Mouse (Mus musculus) neural tube, embryonic 15.5 days (tissue): Measurements from ENCODE around the gene Olfr1264. TPM values are rescaled to one million over a fixed set of nuclear protein-coding genes. Genes with fewer than 3 reads are reported as not detected.

Source experiments
- ATAC-seq: fragments of 200-750 bp; cut with Nextera tagmentation; 2 replicates; pipeline ENCODE4 v1.8.0; 2017; ENCODE audit warnings: mild to moderate bottlenecking, moderate TSS enrichment, moderate library complexity; ENCODE audit not compliant: low FRiP score
- H3K27ac ChIP-seq: fragments of 300-500 bp; sonication (generic); replicated peaks from 2 replicates; pipeline ENCODE4 v1.5.1; 2015; ENCODE audit warnings: mild to moderate bottlenecking, inconsistent platforms
- H3K27me3 ChIP-seq: fragments of 300-500 bp; sonication (generic); replicated peaks from 2 replicates; pipeline ENCODE4 v1.6.1; 2015; ENCODE audit warnings: inconsistent platforms
- H3K36me3 ChIP-seq: fragments of 300-500 bp; sonication (generic); 2 replicates; pipeline ENCODE4 v1.6.1; 2015; ENCODE audit warnings: inconsistent platforms
- H3K4me1 ChIP-seq: fragments of 300-500 bp; sonication (generic); 2 replicates; pipeline ENCODE4 v1.6.1; 2015; ENCODE audit warnings: inconsistent platforms
- H3K4me2 ChIP-seq: fragments of 300-500 bp; sonication (generic); 2 replicates; pipeline ENCODE4 v1.6.1; 2015; ENCODE audit warnings: inconsistent platforms, mild to moderate bottlenecking, moderate library complexity
- H3K4me3 ChIP-seq: fragments of 300-500 bp; sonication (generic); replicated peaks from 2 replicates; pipeline ENCODE4 v1.5.1; 2015; ENCODE audit warnings: mild to moderate bottlenecking, inconsistent platforms
- H3K9ac ChIP-seq: fragments of 300-500 bp; sonication (generic); replicated peaks from 2 replicates; pipeline ENCODE4 v1.6.1; 2015; ENCODE audit warnings: mild to moderate bottlenecking, inconsistent platforms
- H3K9me3 ChIP-seq: fragments of 300-500 bp; sonication (generic); replicated peaks from 2 replicates; pipeline ENCODE4 v1.6.1; 2016; ENCODE audit warnings: inconsistent platforms
- WGBS: fragments of 180-500 bp; shearing (Covaris S2); methylation state at CpG from one replicate; pipeline ENCODE4 v1.1.7; 2015; ENCODE audit warnings: mixed read lengths; 5-methylcytosine and 5-hydroxymethylcytosine counted together
- polyA plus RNA-seq: library from polyadenylated mRNA; unstranded; fragments of >200 nt; fragmentation: Nextera tagmentation; extraction: Ambion mirVana; gene quantifications from 2 replicates; pipeline ENCODE4 v1.2.1, GENCODE M21; 2015

The Olfr1264 gene
- not detected in 2 replicates for polyA plus RNA-seq

DNA sequence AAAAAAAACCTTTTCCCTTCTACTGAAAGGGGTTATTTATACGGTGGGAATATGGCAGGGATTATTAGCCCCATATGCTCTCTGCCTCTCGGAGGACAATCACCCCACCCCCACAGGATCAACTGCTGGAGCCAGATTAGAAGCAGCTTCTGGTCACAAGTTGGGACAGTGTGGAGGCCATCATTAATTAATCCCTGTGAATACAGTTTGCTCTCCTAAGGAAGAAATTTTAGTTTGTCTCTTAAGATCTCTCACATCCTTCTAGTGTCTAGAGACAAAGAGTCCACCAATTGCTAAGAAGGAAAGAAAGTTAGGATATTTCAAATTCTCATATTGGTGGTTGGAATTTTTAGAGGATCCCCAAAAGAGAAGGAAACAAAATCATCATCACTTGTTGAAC, at the start of gene Olfr1264:
Olfr1264 (minus strand) TSS at position 101 of the 400 bp plus-strand sequence.
- 84% methylated on average over 2 of the region's 2 CpGs for WGBS
- H3K4me2 ChIP-seq = no peak within 1 kb of the TSS
- H3K4me3 ChIP-seq = no peak within 1 kb of the TSS
- H3K36me3 ChIP-seq = no peaks in the 10 kb centered on the region
- no peak for ATAC-seq
- H3K9me3 ChIP-seq = no peaks in the 10 kb centered on the region
- no peaks in the 10 kb centered on the region for H3K27me3 ChIP-seq
- H3K27ac ChIP-seq = no peak within 1 kb of the TSS
- H3K9ac ChIP-seq = no peak within 1 kb of the TSS
- H3K4me1 ChIP-seq = no peaks in the 10 kb centered on the region

DNA sequence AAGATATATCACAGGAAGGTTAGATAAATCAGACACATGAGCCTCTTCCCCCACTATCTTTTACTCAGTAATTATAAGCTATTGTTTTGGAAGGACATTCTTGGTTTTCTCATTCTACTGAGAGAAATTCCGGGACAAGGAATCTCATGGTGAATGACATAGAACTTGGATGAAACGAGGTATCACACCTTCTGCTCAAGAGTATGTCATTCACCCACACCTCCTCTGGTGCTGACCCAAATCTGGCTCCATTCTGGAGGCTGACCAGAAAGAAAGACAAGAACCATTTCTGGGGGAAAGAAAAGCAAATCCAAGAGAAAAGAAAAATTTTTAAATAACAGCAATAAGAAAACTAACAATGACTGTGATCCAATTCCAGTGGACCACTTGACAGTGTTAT, 44.7 kb upstream of the Olfr1264 start:
- H3K9me3 ChIP-seq = no peaks in the 10 kb centered on the region
- H3K27me3 ChIP-seq = no peaks in the 10 kb centered on the region
- no peak overlapping the region for H3K27ac ChIP-seq
- no peak for ATAC-seq
- H3K9ac ChIP-seq = no peak overlapping the region
- no peaks in the 10 kb centered on the region for H3K4me1 ChIP-seq
- 78% methylated on average over 2 of the region's 2 CpGs for WGBS
- H3K4me3 ChIP-seq = no peak overlapping the region
- no peak overlapping the region for H3K4me2 ChIP-seq
- no peaks in the 10 kb centered on the region for H3K36me3 ChIP-seq

DNA sequence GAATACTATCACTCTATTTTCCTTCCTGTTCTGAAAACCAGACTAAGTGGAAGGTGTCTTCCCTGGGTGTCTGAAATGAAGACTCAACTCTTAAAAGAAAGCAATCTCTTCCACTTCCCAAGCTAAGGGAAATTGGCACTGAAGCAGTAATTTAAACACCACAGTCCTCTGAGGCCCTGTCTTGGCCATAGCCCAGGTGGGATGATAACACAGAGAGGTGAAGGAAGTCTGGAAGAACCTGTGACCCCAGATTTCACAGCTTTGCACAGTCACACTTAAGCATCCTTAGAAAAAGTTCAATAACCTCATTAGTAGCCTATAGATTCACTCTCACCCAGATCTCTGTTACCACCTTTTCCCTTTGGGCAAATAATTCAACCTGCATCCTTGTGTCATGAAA, 38.1 kb upstream of the Olfr1264 start, which contains the start of gene Olfr140:
Olfr140 (minus strand) TSS at position 101 of the 400 bp plus-strand sequence.
- no peaks in the 10 kb centered on the region for H3K27me3 ChIP-seq
- no peaks in the 10 kb centered on the region for H3K4me1 ChIP-seq
- H3K4me3 ChIP-seq = no peak within 1 kb of the TSS
- no peak for ATAC-seq
- no peak within 1 kb of the TSS for H3K4me2 ChIP-seq
- H3K9me3 ChIP-seq = no peaks in the 10 kb centered on the region
- H3K36me3 ChIP-seq = no peaks in the 10 kb centered on the region
- H3K27ac ChIP-seq = no peak within 1 kb of the TSS
- no peak within 1 kb of the TSS for H3K9ac ChIP-seq

DNA sequence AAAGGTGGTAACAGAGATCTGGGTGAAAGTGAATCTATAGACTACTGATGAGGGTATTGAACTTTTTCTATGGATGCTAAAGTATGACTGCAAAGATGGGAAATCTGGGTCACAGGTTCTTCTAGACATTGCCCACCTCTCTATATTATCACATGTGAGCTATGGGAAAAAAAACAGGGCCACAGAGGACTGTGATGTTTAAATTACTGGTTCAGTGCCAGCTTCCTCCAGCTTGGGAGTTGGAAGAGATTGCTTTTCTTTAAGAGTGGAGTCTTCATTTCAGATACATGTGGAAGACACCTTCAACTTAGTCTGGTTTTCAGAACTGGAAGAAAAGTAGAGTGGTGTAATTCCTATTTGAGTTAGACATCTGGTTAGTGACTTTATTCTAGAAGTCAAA, 9.7 kb upstream of the Olfr1264 start, which contains the start of gene Olfr1265:
Olfr1265 (plus strand) TSS at position 301 of the 400 bp plus-strand sequence.
- H3K4me1 ChIP-seq = no peaks in the 10 kb centered on the region
- H3K4me2 ChIP-seq = no peak within 1 kb of the TSS
- no peak for ATAC-seq
- no peak within 1 kb of the TSS for H3K9ac ChIP-seq
- no peaks in the 10 kb centered on the region for H3K36me3 ChIP-seq
- H3K9me3 ChIP-seq = no peaks in the 10 kb centered on the region
- no peak within 1 kb of the TSS for H3K4me3 ChIP-seq
- H3K27ac ChIP-seq = no peak within 1 kb of the TSS
- no peaks in the 10 kb centered on the region for H3K27me3 ChIP-seq

DNA sequence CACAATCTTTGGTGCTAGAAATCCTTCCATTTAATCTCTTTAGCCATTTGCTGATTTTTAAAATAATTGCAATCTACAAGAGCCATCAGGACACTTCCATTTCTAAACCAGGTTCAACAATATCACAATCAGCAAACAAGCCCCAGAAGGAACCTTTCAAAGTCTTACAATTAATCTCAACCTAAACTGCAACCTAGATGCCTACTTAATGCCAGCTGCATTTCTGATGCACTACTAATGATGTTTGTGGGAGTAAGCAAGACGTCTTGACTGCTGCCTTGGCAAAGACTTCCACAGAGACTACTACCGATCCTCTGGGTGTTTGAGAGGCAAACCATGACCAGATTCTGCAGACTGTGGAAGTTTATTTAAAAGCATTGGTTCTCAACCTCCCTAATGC, 13.5 kb downstream of the Olfr1264 start, which contains the start of gene Olfr1263:
Olfr1263 (plus strand) TSS at position 301 of the 400 bp plus-strand sequence.
- H3K9ac ChIP-seq = no peak within 1 kb of the TSS
- no peak within 1 kb of the TSS for H3K4me2 ChIP-seq
- no peak within 1 kb of the TSS for H3K4me3 ChIP-seq
- no peaks in the 10 kb centered on the region for H3K27me3 ChIP-seq
- ATAC-seq = no peak
- 78% methylated on average over 2 of the region's 2 CpGs for WGBS
- no peaks in the 10 kb centered on the region for H3K4me1 ChIP-seq
- no peak within 1 kb of the TSS for H3K27ac ChIP-seq
- H3K36me3 ChIP-seq = no peaks in the 10 kb centered on the region
- no peaks in the 10 kb centered on the region for H3K9me3 ChIP-seq

DNA sequence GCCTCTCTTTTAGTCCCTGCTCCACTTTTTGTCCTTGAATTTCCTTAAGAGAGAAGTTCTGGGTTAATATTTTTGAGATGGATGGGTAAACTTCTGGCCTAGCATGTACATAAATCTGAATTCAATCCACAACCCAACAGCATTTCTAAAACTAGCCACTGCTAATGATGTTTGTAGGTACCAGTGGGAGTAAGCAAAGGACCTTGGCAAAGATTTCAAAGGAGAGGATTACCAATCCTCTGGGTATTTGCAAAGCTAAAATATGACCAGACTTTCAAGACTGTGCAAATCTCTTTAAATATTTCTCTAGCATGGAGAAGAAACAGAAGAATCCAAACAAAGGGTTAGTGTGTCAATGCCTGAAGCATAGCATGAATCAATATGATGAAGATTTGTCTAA, 25.5 kb downstream of the Olfr1264 start, which contains the start of gene Olfr1262:
Olfr1262 (plus strand) TSS at position 301 of the 400 bp plus-strand sequence.
- no peaks in the 10 kb centered on the region for H3K27me3 ChIP-seq
- no peak within 1 kb of the TSS for H3K4me3 ChIP-seq
- no peaks in the 10 kb centered on the region for H3K36me3 ChIP-seq
- H3K4me2 ChIP-seq = no peak within 1 kb of the TSS
- H3K27ac ChIP-seq = no peak within 1 kb of the TSS
- no peak within 1 kb of the TSS for H3K9ac ChIP-seq
- ATAC-seq = no peak
- no peaks in the 10 kb centered on the region for H3K9me3 ChIP-seq
- H3K4me1 ChIP-seq = no peaks in the 10 kb centered on the region

DNA sequence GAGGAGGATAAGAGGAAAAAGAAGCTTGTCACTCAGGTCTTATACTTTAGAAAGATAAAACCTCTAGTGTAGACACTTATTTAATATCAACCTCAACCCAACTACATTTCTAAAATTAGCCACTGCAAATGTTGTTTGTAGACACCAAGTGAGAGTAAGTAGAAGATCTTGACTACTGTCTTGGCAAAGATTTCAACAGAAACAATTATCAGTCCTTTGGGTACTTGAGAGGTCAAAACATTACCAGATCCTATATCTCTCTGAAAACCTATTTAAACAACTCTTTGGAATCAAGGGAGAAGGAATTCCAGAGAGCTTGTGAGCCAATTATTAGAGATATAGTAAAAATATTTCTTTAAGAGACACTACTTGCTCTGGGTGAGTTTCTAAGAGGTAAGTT, 34.5 kb downstream of the Olfr1264 start, which contains the start of gene Olfr1261:
Olfr1261 (plus strand) TSS at position 301 of the 400 bp plus-strand sequence.
- no peak for ATAC-seq
- Histone ChIP-seq H3K4me3 (no peak within 1 kb of the TSS), H3K4me1 (no peaks in the 10 kb centered on the region), H3K36me3 (no peaks in the 10 kb centered on the region), H3K9ac (no peak within 1 kb of the TSS), H3K27ac (no peak within 1 kb of the TSS), H3K27me3 (no peaks in the 10 kb centered on the region), H3K4me2 (no peak within 1 kb of the TSS), H3K9me3 (no peaks in the 10 kb centered on the region)

DNA sequence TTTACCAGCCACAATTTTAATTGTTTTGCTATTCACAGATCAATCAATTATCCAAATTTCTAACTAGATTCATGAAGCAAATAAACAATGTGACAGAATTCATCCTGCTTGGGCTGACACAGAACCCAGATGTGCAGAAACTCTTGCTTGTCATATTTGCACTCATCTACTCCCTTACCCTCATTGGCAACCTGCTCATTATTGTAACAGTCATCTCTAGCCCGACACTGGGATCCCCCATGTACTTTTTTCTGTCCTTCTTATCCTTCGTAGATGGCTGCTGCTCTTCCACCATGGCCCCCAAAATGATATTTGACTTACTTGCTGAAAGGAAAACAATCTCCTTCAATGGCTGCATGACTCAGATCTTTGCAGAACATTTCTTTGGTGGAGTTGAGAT, 47.7 kb downstream of the Olfr1264 start:
- Histone ChIP-seq H3K9ac (no peak overlapping the region), H3K36me3 (no peaks in the 10 kb centered on the region), H3K4me1 (no peaks in the 10 kb centered on the region), H3K27ac (no peak overlapping the region), H3K27me3 (no peaks in the 10 kb centered on the region), H3K4me3 (no peak overlapping the region), H3K4me2 (no peak overlapping the region), H3K9me3 (no peaks in the 10 kb centered on the region)
- 94% methylated on average over 2 of the region's 2 CpGs for WGBS
- no peak for ATAC-seq

DNA sequence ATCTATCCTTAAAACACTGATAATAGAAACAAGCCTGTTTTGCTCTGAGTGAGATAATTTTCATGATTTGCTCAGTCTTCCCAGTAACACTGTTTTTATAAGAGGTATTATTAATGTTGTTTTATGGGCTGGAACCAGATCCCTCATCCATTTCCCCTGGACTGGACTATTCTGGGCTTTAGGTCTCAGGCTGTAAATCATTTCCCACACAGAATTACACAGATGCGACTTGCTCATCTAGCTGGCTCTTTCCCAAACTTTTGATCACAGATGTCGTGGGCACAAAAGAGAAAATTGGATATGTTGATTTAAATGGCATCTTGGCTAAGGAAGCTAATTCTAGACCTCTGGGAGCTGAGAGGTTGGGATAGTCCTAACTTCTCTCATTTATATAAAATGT, 51.2 kb downstream of the Olfr1264 start, which contains the start of gene Olfr1260:
Olfr1260 (plus strand) TSS at position 157 of the 400 bp plus-strand sequence.
- Histone ChIP-seq H3K4me2 (no peak within 1 kb of the TSS), H3K4me1 (no peaks in the 10 kb centered on the region), H3K4me3 (no peak within 1 kb of the TSS), H3K27me3 (no peaks in the 10 kb centered on the region), H3K9me3 (no peaks in the 10 kb centered on the region), H3K9ac (no peak within 1 kb of the TSS), H3K27ac (no peak within 1 kb of the TSS), H3K36me3 (no peaks in the 10 kb centered on the region)
- WGBS = 38% methylated on average over 2 of the region's 2 CpGs
- no peak for ATAC-seq

Other genes starting within 250 kb of the Olfr1264 start
- not detected in 2 replicates for gene Olfr1254, start 232.0 kb downstream of the Olfr1264 start, polyA plus RNA-seq
- not detected in 2 replicates for gene Olfr1255, start 213.5 kb downstream of the Olfr1264 start, polyA plus RNA-seq
- gene Olfr1256, start 184.0 kb downstream of the Olfr1264 start, polyA plus RNA-seq = not detected in 2 replicates
- gene Olfr48, start 177.4 kb downstream of the Olfr1264 start, polyA plus RNA-seq = 0.29 TPM in 1 of 2 replicates, not detected in the other
- gene Olfr1257, start 147.1 kb downstream of the Olfr1264 start, polyA plus RNA-seq = not detected in 2 replicates
- gene Olfr1258, start 98.3 kb downstream of the Olfr1264 start, polyA plus RNA-seq = not detected in 2 replicates
- not detected in 2 replicates for gene Olfr1259, start 76.9 kb downstream of the Olfr1264 start, polyA plus RNA-seq
- not detected in 2 replicates for gene Olfr1260, start 51.2 kb downstream of the Olfr1264 start, polyA plus RNA-seq
- gene Olfr1261, start 34.4 kb downstream of the Olfr1264 start, polyA plus RNA-seq = not detected in 2 replicates
- gene Olfr1262, start 25.4 kb downstream of the Olfr1264 start, polyA plus RNA-seq = not detected in 2 replicates
- not detected in 2 replicates for gene Olfr1263, start 13.4 kb downstream of the Olfr1264 start, polyA plus RNA-seq
- gene Olfr1265, start 9.8 kb upstream of the Olfr1264 start, polyA plus RNA-seq = not detected in 2 replicates
- not detected in 2 replicates for gene Olfr140, start 38.0 kb upstream of the Olfr1264 start, polyA plus RNA-seq
- not detected in 2 replicates for gene Olfr1269, start 95.8 kb upstream of the Olfr1264 start, polyA plus RNA-seq
- gene Olfr32, start 116.7 kb upstream of the Olfr1264 start, polyA plus RNA-seq = not detected in 2 replicates
- not detected in 2 replicates for gene Olfr1270, start 127.5 kb upstream of the Olfr1264 start, polyA plus RNA-seq
- gene Olfr1506, start 198.9 kb upstream of the Olfr1264 start, polyA plus RNA-seq = not detected in 2 replicates
- gene Olfr142, start 232.0 kb upstream of the Olfr1264 start, polyA plus RNA-seq = not detected in 2 replicates
- gene Olfr1271, start 245.5 kb upstream of the Olfr1264 start, polyA plus RNA-seq = not detected in 2 replicates